Mouse (Mus musculus): ENCODE data around the gene Gm21858.
"Not testable (repeated sequence)": the region's sequence is repeated elsewhere in the genome, so short reads cannot be mapped to it uniquely, and the experiment has no call there.

Gene Gm21858

DNA sequence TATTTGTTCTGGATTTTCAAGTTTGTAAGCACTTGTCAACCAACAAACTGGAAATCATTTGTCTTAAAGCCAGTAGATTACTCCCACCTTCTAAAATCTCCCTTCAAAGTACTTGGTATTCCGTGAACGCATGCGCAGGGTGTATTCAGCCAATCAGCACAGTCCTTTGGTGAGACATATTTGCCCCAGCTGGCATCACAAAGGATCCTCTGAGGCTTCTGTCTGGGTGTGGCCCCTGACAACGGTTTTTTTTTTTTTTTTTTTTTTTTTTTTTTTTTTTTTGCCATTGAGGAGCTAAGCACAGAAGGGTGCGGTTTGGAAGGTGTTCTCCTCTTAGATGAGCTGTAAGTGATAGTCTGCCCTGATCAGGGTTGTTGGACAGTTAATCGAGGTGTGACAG lies at the start of gene Gm21858:
Gene Gm21858 (plus strand): TSS at position 301 of the 400 bp plus-strand sequence.
- DNase-seq (ENCODE audit: low spot score): not testable (repeated sequence)

Data from yolk sac, embryonic 10.5 days (tissue).